12 mouse cellular contexts compared by ENCODE assay signal in the genomic region with DNA sequence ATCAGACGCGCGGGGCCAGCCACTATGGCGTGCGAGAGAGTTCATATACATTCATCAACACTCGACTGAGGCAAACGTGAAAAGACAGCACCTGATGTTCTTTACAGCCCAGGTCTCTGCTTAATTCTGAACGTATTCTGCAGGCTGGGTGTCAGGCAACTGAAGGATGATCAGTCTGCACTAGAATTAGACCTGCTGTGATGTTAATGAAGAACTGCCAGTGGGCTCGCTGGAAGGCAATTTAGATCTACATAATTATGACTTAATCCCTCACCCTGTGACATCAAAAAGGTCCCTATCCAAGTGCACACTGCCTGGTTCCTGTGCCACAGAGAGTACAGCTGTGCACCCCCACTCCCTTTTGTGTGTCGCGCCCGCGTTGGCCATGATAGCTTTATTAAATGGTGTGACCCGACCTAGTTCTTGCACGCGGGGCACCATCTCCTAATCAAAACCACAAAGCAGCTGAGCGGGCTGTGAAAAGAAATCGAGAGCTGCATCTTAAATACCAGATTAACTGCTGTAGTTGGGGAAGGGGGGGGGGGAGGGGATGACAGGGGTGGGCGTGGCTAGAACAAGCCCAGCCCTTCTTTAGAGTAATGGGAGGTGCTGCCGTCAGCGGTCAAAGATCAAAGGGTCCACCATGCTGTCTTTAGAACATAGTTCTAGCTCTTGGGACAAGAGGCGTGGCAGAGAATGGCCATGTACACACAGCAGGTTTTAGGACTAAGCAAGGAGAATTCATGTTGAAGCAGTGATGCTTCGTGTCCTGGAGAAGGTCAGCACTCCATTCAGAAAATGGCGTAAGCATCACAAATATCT. TPM values are rescaled to one million over a fixed set of nuclear protein-coding genes. Genes with fewer than 3 reads are reported as not detected.
DNase-seq lines count a peak whose midpoint lies in the region; ATAC-seq and TF ChIP-seq lines count a peak whose summit lies in the region.
"Had no signal": no experiment of that assay in that cellular context is flagged by ENCODE, and none has a peak within 500 bp of the region (broad histone marks: within the 10 kb centered on the region; RNA-seq: fewer than 3 reads in every experiment).

No protein-coding gene starts in this region.

- in situ Hi-C loops in ES-E14 (cut with MboI; ENCODE audit: low sequenced_read_pairs in 2 of 2, unreplicated experiment in 2 of 2) = no loop called here

- no peak overlapping the region for H3K4me2 ChIP-seq in hindbrain, embryonic 11.5 days (replicated peaks; ENCODE audit: low read depth, low read length)
- H3K4me2 ChIP-seq in midbrain, embryonic 14.5 days (ENCODE audit: low read length) = peak overlapping the region; percentile 47

- peaks cover 0 to 17% of the 10 kb centered on the region in 2 experiments; a peak in 2 of 4 replicates for H3K4me1 ChIP-seq in ES-E14 (ENCODE audit: control insufficient read depth in 2 of 2, insufficient read depth in 2 of 2, low read length in 2 of 2, poor library complexity in 1 of 2)
- no peaks in the 10 kb centered on the region for H3K4me1 ChIP-seq in hindbrain, embryonic 11.5 days (replicated peaks; ENCODE audit: control insufficient read depth, insufficient read depth, low read length)
- H3K4me1 ChIP-seq in midbrain, embryonic 14.5 days (ENCODE audit: control insufficient read depth, insufficient read depth, low read length) = peaks cover 14% of the 10 kb centered on the region

- H3K9me3 ChIP-seq in ES-E14 (ENCODE audit: control insufficient read depth, insufficient read depth, low read depth, low read length) = no peaks in the 10 kb centered on the region
- H3K9me3 ChIP-seq in hindbrain, embryonic 11.5 days (ENCODE audit: control insufficient read depth, low read length) = no peaks in the 10 kb centered on the region; the same call in 1 of the 2 replicates
- H3K9me3 ChIP-seq in midbrain, embryonic 14.5 days (ENCODE audit: control insufficient read depth, low read length) = no peaks in the 10 kb centered on the region

- ATAC-seq in hindbrain, embryonic 11.5 days (ENCODE audit: low FRiP score) = peak; percentile 83
- peak; percentile 90; the same call in 1 of the 2 replicates for ATAC-seq in midbrain, embryonic 14.5 days (ENCODE audit: low FRiP score, low TSS enrichment)
- no peak for ATAC-seq in megakaryocyte progenitor cell, adult 5-6 weeks (replicated peaks; ENCODE audit: poor library complexity)
- ATAC-seq: liver, postnatal 0 days had no signal

- no peaks in the 10 kb centered on the region for H3K27me3 ChIP-seq in hindbrain, embryonic 11.5 days (ENCODE audit: control insufficient read depth, insufficient read depth, low read length)
- H3K27me3 ChIP-seq in midbrain, embryonic 14.5 days (ENCODE audit: control insufficient read depth, insufficient read depth, low read length) = no peaks in the 10 kb centered on the region

- no peak overlapping the region for H3K4me3 ChIP-seq in ES-E14 (ENCODE audit: insufficient read depth in 1 of 2, low read depth in 1 of 2, low read length in 2 of 2, poor library complexity in 1 of 2, severe bottlenecking in 1 of 2)
- H3K4me3 ChIP-seq in hindbrain, embryonic 11.5 days (ENCODE audit: low read depth, low read length) = no peak overlapping the region
- peak overlapping the region; percentile 17; the same call in 1 of the 2 replicates for H3K4me3 ChIP-seq in midbrain, embryonic 14.5 days (replicated peaks; ENCODE audit: low read depth, low read length)

- H3K36me3 ChIP-seq in ES-E14 (ENCODE audit: control insufficient read depth, insufficient read depth, low read length, poor library complexity, severe bottlenecking) = no peaks in the 10 kb centered on the region
- H3K36me3 ChIP-seq in hindbrain, embryonic 11.5 days (ENCODE audit: control insufficient read depth, insufficient read depth, low read length) = no peaks in the 10 kb centered on the region
- H3K36me3 ChIP-seq in midbrain, embryonic 14.5 days (ENCODE audit: control insufficient read depth, insufficient read depth, low read length) = no peaks in the 10 kb centered on the region

- no peak overlapping the region for H3K9ac ChIP-seq in ES-E14 (ENCODE audit: insufficient read depth, low read depth, low read length, poor library complexity, severe bottlenecking)
- H3K9ac ChIP-seq in hindbrain, embryonic 11.5 days (ENCODE audit: low read depth, low read length) = no peak overlapping the region
- H3K9ac ChIP-seq in midbrain, embryonic 14.5 days (replicated peaks; ENCODE audit: low read length) = no peak overlapping the region; the same call in 1 of the 2 replicates
- H3K9ac ChIP-seq: liver, postnatal 0 days had no signal

- WGBS in hindbrain, embryonic 11.5 days = 37% methylated on average over 24 of the region's 24 CpGs
- WGBS in midbrain, embryonic 14.5 days = 15% methylated on average over 24 of the region's 24 CpGs

- no peak overlapping the region for H3K27ac ChIP-seq in ES-E14 (ENCODE audit: insufficient read depth, low read depth, low read length, poor library complexity, severe bottlenecking)
- H3K27ac ChIP-seq in hindbrain, embryonic 11.5 days (ENCODE audit: low read depth, low read length) = peak overlapping the region; percentile 60; the same call in 1 of the 2 replicates
- peak overlapping the region; percentile 60 for H3K27ac ChIP-seq in midbrain, embryonic 14.5 days (replicated peaks; ENCODE audit: low read depth, low read length)

- peak; percentile 24 for DNase-seq in ES-E14 (ENCODE audit: low read depth, low spot score)
- DNase-seq in embryo, embryonic 10 days (ENCODE audit: low spot score) = peak; percentile 20
- DNase-seq in hindbrain, embryonic 11.5 days (ENCODE audit: low spot score) = peak; percentile 58
- peak; percentile 81 for DNase-seq in midbrain, embryonic 14.5 days
- no peak for DNase-seq in kidney, adult 18-20 months
- no peak for DNase-seq in gastrocnemius, adult 18-20 months (ENCODE audit: low spot score)
- DNase-seq in frontal cortex, adult 2 months (ENCODE audit: extremely low spot score in 1 of 2, low spot score in 1 of 2) = no peak
- DNase-seq: kidney, postnatal 14 days; liver, postnatal 0 days; right cerebral cortex, postnatal 25 days had no signal

TF ChIP-seq in ES-E14, 5 proteins besides CTCF, POLR2A, EP300 and RAD21:
- TF ChIP-seq CHD2 (IDR thresholded peaks at IDR 0.05; ENCODE audit: low read depth, low read length) = no peak
- TF ChIP-seq MAFK (IDR thresholded peaks at IDR 0.05; ENCODE audit: insufficient read depth, low read depth, low read length) = no peak
- no peak for TF ChIP-seq ZNF384 (IDR thresholded peaks at IDR 0.05; ENCODE audit: low read depth, low read length)
- TF ChIP-seq ZC3H11A (IDR thresholded peaks at IDR 0.05; ENCODE audit: borderline replicate concordance, low read depth, low read length) = no peak
- no peak for TF ChIP-seq HCFC1 (IDR thresholded peaks at IDR 0.05; ENCODE audit: borderline replicate concordance, insufficient read depth, low read length)

RNA-seq across cellular contexts. Expression of gene Lrguk, which starts 36.8 kb away (rescaled TPM):
- 1.7 and 2.0 TPM in 2 replicates for total RNA-seq in ES-E14 (2012; rRNA removed)
- polyA plus RNA-seq in hindbrain, embryonic 11.5 days (2014; fragmentation: Nextera tagmentation; extraction: Ambion mirVana) = 0.63 and 1.9 TPM in 2 replicates
- polyA plus RNA-seq in midbrain, embryonic 14.5 days (2014; fragmentation: Nextera tagmentation; extraction: Ambion mirVana) = 0.51 and 0.83 TPM in 2 replicates
- total RNA-seq in gastrocnemius, adult 18-20 months (2021) = under 1 TPM in 1 of 2 experiments, not detected in 1; 0.05 TPM
- polyA plus RNA-seq in frontal cortex, adult 2 months (2012; rRNA removed) = 1.2 TPM in 2 replicates
- total RNA-seq in megakaryocyte progenitor cell, adult 5-6 weeks (2015) = 0.12 and 0.81 TPM in 2 replicates
- total RNA-seq in megakaryocyte progenitor cell, adult 5-6 weeks (2017) = 0.03 TPM in 1 of 2 replicates, not detected in the other
- total RNA-seq: monocyte, adult 5-6 weeks had no signal

Comparison
In these comparisons a context has a peak if more than half of its experiments do, and no peak if none do; other contexts are left out.
1. DNase-seq: peak in ES-E14 (single experiment), embryo, embryonic 10 days (single experiment), hindbrain, embryonic 11.5 days (single experiment) and midbrain, embryonic 14.5 days (single experiment); none in kidney, adult 18-20 months (single experiment), gastrocnemius, adult 18-20 months (single experiment) and frontal cortex, adult 2 months (0 of 2).